Mouse (Mus musculus) megakaryocyte-erythroid progenitor cell, adult 5-6 weeks (primary cell): ENCODE data around the gene Dnttip2. TPM values are rescaled to one million over a fixed set of nuclear protein-coding genes. Genes with fewer than 3 reads are reported as not detected.
"Not testable (repeated sequence)": the region's sequence is repeated elsewhere in the genome, so short reads cannot be mapped to it uniquely, and the experiment has no call there.

Experiments used
- ATAC-seq: replicated peaks from 2 replicates; pipeline ENCODE4 v1.8.0; 2016; ENCODE audit warnings: mild to moderate bottlenecking, inconsistent platforms; ENCODE audit not compliant: severe bottlenecking, poor library complexity, low FRiP score, low TSS enrichment
- total RNA-seq, 2 experiments: library from RNA; stranded (forward) in 1 of 2; stranded (reverse) in 1 of 2; fragments of 200-1000, 215-1000 nt in 1 of 2; fragments of >200 nt in 1 of 2; fragmentation: Nextera tagmentation in 1 of 2; gene quantifications; 2 replicates each; pipeline ENCODE4 v1.2.3; 2014 to 2017

The Dnttip2 gene
- total RNA-seq, 2 experiments from 2014 or later: 97.9 to 179 TPM

GRCm38 (mm10) chr3:122288613-122289195 is 14.5 kb downstream of the Dnttip2 start:
- no peak for ATAC-seq

- ATAC-seq: not testable (repeated sequence)
Observed at GRCm38 (mm10) chr3:122289344-122289743, 15.2 kb downstream of the Dnttip2 start.

- ATAC-seq: no peak
Observed at GRCm38 (mm10) chr3:122290696-122291095, 16.5 kb downstream of the Dnttip2 start.

- ATAC-seq: no peak
Observed at GRCm38 (mm10) chr3:122291828-122292227, 17.6 kb downstream of the Dnttip2 start.

- peak; percentile 67 for ATAC-seq
Observed at GRCm38 (mm10) chr3:122292300-122293222, 18.4 kb downstream of the Dnttip2 start.

- peak; percentile 29; the same call in 1 of the 2 replicates for ATAC-seq
Observed at GRCm38 (mm10) chr3:122293223-122293953, 19.2 kb downstream of the Dnttip2 start.

- peak; percentile 75 for ATAC-seq
Observed at GRCm38 (mm10) chr3:122293954-122294850, 20.0 kb downstream of the Dnttip2 start, which contains the start of gene Bcar3. Gene Bcar3, plus strand, starts transcription at chr3:122294136.

GRCm38 (mm10) chr3:122295511-122295910 is 21.3 kb downstream of the Dnttip2 start:
- ATAC-seq: peak; percentile 75

GRCm38 (mm10) chr3:122296979-122297378 is 22.8 kb downstream of the Dnttip2 start:
- ATAC-seq: no peak

- ATAC-seq: peak; percentile 78
Observed at GRCm38 (mm10) chr3:122300983-122301919, 27.1 kb downstream of the Dnttip2 start.

GRCm38 (mm10) chr3:122304560-122304959 is 30.4 kb downstream of the Dnttip2 start:
- no peak for ATAC-seq

- ATAC-seq: peak; percentile 49
Observed at GRCm38 (mm10) chr3:122307894-122308671, 33.9 kb downstream of the Dnttip2 start.

GRCm38 (mm10) chr3:122308981-122309380 is 34.8 kb downstream of the Dnttip2 start:
- ATAC-seq: no peak

- ATAC-seq: peak; percentile 48
Observed at GRCm38 (mm10) chr3:122312078-122312477, 37.9 kb downstream of the Dnttip2 start.

GRCm38 (mm10) chr3:122312936-122313629 is 38.9 kb downstream of the Dnttip2 start:
- ATAC-seq: peak; percentile 13; the same call in 1 of the 2 replicates

- ATAC-seq: no peak
Observed at GRCm38 (mm10) chr3:122313936-122314335, 39.7 kb downstream of the Dnttip2 start.
